Mouse (Mus musculus) liver, postnatal 0 days (tissue): Measurements from ENCODE around the gene Anln.
"Not testable (repeated sequence)": the region's sequence is repeated elsewhere in the genome, so short reads cannot be mapped to it uniquely, and the experiment has no call there.

ENCODE experiments used
- CTCF ChIP-seq: sonication (generic); IDR thresholded peaks from 2 replicates; pipeline ENCODE4 v1.5.1; 2016; ENCODE audit warnings: antibody characterized with exemption, low read depth
- EP300 ChIP-seq: IDR thresholded peaks from 2 replicates; pipeline ENCODE4 v1.6.1; 2016; ENCODE audit warnings: antibody characterized with exemption, low read depth, mild to moderate bottlenecking

DNA sequence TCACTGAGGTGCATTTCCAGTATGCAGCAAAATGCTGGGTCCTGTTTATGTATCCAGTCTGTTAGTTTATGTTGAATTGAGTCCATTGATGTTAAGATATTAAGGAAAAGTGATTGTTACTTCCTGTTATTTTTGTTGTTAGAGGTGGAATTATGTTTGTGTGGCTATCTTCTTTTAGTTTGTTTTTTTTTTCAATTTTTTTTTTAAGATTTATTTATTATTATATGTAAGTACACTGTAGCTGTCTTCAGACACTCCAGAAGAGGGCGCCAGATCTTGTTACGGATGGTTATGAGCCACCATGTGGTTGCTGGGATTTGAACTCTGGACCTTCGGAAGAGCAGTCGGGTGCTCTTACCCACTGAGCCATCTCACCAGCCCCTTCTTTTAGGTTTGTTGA is 18.6 kb upstream of the Anln start:
- not testable (repeated sequence) for TF ChIP-seq CTCF, EP300
